Mouse (Mus musculus) megakaryocyte, embryonic 14.5 days (primary cell): Measurements from ENCODE around the gene Apmap.
"Not testable (repeated sequence)": the region's sequence is repeated elsewhere in the genome, so short reads cannot be mapped to it uniquely, and the experiment has no call there.

ENCODE experiments used
- FLI1 ChIP-seq: IDR thresholded peaks from 2 replicates; pipeline ENCODE4 v1.6.1; 2012; ENCODE audit warnings: low read length, inconsistent platforms, mixed read lengths
- GATA1 ChIP-seq: IDR thresholded peaks from 3 replicates; pipeline ENCODE4 v1.6.1; 2012; ENCODE audit warnings: mixed read lengths, low read length, inconsistent platforms, borderline replicate concordance

- TF ChIP-seq GATA1, FLI1: not testable (repeated sequence)
These were observed 58.8 kb downstream of the Apmap start for GRCm38 (mm10) chr2:150549576-150549975.
